Mouse (Mus musculus): ENCODE data around the gene Bbc3.

GRCm38 (mm10) chr7:16287791-16288190 lies 20.4 kb upstream of the Bbc3 start:
- TF ChIP-seq CTCF (IDR thresholded peaks at IDR 0.05) (no peak), EP300 (IDR thresholded peaks at IDR 0.05) (no peak)
